Mouse (Mus musculus): ENCODE measurements at regions not wholly inside any gene's neighbourhood (a gene's known extent, or its start where the extent isn't known, plus 50 kb on each side); places are given as distances from the start of the nearest gene placed in this dataset.

DNA sequence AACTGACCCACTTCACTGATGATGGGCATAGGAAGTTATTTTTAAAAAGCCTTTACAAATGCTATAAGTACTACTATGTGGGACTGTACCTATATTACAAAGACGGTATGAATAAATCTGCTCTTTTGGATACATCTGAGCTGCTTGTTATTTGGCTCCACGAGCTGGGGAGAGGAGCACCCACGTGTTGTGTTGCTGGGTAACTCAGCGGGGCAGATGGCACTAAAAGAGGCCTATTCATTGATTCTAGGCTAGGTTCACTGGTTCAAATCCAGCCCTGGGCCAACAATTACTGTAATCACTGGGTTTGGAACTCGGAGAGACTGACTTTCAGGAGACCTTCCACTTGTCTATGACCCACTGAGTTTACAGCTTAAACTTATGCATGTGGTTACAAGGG is 176.0 kb upstream of the Cadm1 start:
- no peak for DNase-seq

DNA sequence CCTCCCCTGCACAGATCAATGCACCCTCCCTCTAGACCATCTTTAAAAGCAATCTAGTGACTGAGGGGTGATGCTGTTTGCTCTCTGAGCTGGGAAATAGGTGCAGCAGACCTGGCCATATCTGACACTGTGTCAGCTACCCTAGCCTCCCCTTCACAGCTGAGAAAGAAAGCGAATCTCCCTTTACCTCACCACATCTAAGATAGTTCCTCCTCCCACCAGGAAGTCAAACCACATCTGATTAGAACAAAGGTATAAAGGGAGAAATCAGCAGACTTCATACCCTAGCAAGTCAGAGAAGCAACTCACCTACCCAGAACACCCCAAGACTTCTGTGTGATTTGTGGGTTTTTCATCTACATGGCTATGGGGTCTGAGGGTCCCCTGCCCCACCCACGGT is 175.6 kb upstream of the Cadm1 start:
- no peak for DNase-seq

DNA sequence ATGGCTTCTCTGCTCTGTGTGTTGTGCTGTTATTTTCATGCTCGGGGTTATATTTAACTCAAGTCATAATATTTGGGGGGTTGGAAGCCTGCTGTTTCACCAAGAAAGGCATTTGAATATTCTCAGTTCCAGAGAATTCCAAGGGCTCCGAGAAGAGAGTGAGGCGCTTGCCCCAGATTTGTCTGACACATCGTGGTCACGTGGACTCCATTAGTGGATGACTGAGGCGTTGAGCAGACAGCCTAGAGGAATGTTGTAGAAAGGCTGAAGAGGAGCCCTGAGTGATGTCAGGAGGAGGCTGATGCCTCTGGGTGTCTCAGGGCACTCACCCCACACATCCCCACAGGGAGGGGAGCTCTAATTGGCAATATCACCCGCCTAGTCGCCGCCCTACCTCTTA is 175.1 kb upstream of the Cadm1 start:
- no peak for DNase-seq

DNA sequence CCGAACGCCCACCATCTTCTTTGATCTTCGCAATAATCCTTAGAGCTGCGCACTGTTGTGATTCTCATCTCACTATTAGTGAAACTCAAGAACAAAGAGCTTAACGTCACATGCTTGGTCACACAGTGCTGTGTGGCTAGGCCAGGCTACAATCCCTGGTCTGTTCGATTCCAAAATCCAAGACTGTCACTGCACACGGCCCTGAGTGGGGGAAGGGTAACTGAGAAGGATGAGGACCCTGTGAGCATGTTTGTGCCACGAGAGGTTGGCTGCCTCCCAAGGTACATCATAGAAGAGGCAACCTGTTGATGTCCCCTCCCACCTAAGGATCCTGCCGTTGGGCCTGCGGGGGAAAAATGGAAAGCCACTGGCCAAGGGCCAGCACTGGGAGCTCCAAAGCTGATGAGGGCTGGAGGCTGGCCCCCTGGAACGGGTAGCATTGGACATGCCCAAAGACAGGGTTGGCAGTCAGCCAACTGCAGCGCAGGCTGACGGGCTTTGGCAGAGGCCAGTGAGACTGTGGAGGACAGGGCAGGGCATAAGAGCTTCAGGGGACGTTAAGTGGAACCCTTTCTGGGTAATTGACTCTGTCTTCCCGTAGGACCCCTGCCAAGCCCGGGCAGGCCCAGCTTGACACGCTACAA is 172.1 kb upstream of the Cadm1 start:
- peak; percentile 55 for DNase-seq

DNA sequence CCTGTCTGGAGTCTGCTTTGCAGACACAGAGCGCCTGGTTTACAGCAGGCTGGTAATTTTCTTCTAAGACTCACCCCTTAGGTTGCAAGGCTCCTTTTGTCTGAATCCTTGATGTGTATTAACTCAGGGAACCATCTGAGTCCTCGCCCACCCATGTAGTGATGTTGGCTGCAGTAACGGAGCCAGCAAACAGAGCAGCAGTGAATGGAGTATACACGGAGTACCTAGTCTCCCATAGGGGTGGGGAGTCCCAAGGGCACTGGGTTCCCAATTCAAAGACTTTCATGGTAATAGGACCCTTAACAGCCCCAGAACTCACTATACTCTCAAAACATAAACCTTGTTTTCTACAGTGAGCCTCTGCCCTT is 171.6 kb upstream of the Cadm1 start:
- no peak for DNase-seq

DNA sequence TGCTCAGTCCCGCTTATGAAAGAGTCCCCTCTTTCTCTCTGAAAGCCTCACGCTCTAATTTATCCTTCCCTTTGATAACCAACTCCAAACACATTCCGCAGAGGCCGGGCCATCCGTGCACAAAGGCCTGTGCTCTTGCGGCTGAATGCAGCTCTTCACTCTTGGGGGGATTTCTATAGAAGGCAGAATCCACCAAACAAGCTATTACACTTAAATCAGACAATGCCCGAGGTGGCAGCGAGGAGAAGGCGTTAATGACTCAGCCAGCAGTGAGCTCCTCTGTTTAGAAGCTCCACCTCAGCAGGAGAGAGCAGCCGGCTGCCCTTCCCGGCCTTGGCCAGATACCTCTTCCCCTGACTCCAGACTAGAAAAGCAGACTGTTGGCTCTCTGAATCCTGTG is 166.9 kb upstream of the Cadm1 start:
- no peak for DNase-seq

DNA sequence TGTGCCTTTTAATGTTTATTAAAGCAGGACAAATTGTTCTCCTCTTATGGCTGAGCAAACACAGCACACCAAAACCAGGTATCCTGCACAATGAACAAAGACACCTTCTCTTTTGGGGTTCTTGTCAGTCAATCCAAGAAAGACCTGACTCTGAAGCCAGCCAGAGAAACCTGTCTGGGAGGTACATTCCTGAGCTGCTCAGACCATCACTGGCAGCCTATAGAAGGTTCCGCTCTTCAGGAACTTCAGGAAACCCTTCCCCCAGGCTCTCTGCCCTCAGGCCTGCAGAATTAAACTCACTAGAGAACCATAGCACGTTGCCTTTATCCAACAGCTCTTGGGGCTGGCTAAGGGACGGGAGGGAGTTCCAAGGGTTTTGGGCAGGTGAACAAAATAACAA is 165.2 kb upstream of the Cadm1 start:
- no peak for DNase-seq

DNA sequence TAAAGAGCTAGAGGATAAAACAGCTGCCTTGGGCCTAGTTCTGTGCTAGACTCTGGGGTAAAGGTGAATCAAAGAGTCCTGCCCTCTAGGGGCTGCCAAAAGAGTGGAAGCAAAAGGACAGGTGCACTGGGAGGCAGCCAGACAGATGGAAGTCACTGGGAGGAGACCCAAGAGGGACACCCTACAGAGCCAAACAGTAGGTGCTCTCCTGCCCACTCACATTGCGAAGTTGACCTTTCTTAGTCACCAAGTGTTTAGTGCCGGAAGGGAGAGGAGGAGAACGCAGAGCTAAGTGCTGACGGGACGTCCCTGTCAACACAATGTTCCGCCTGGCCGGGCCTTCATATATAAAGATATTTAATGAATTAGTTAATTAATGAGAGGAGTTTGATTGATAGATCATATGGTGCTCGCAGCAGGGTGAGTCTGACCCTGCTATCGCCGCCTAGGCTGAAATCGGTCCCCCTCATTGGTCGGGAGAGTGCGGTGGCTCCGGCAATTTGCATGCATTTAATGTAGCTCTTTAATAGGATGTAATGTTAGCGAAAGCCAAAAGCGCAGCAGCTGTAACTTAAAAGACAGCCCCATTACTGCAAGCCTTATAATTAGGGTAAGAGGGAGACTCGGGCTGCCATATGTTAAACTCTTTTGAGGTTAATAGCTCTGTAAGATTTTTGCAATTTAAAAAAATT is 162.6 kb upstream of the Cadm1 start:
- no peak for DNase-seq

DNA sequence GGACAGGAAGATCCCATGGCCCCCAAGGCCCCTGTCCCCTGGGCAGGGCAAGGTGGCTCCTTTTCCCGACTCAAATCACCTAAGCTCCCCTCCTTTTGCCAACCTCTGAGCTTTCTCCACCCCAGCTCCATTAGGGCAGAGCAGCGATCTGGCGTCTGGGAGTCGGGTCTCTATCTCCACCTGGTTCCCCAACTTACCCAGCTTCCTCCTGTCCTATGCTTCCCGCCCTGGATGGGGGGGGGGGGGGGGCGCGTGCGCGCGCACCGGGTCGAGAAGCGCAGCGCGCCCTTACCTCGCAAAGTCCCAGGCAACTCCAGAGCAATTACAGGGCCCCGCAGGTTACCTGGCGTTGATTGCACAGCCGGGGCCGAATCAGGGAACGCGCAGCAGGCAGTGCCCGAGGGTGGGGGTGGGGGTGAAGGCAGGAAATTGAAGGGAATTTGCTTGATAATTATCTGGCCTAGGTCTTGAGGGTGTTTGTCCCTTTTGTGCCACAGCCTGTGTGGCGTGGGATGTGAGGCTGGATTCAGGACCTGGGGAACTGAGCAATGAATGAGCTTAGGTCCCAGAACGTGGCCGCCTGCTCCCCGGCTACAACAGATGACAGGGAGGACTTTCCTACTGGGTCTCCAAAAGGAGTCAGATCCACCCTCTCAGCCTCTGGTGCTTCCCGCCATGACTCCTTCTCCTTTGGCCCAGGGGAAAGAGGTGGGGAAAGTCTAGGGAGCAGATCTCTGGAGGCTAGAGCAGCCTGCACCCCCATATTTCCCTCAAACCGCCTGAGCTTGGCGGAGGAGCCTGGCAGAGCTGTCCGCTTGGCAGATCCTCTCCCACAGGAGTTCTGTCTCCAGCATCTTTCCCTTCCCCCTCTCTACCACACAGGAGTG is 161.7 kb upstream of the Cadm1 start:
- DNase-seq = no peak

DNA sequence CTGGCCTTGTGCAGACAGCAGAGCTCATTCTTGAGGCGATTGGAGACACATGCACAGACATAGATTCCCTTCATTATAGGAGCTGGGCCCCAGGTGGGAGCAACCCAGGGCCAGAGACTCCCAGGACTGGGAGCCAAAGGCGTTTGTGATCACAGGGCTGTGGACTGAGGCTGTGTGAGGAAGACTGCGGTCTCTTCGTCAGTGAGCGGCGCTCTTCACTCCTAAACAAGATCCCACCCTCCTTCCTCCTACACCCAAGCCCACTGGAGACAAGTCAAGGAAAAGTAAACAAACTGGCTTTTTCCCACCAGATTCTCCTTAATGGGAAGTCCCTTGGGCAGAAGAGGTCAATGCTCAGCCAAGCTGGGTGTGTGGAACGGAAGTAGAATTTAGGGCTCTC is 157.7 kb upstream of the Cadm1 start:
- DNase-seq = no peak

DNA sequence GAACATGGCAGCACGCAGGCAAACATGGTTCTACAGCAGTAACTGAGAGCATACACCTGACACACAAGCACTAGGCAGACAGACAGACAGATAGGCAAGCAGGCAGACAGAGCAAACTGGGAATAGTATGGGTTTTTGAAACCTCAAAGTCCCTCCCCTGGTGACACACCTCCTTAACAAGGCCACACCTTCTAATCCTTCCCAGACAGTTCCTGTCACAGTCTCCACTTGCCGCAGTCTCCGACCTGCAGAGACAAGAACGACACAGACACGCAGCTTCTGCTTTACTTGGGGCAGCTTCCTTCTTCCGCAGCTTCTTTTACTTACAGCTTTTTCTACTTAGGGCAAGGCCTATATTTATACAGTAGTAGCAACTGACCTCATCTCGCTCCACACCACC is 155.9 kb upstream of the Cadm1 start:
- no peak for DNase-seq

DNA sequence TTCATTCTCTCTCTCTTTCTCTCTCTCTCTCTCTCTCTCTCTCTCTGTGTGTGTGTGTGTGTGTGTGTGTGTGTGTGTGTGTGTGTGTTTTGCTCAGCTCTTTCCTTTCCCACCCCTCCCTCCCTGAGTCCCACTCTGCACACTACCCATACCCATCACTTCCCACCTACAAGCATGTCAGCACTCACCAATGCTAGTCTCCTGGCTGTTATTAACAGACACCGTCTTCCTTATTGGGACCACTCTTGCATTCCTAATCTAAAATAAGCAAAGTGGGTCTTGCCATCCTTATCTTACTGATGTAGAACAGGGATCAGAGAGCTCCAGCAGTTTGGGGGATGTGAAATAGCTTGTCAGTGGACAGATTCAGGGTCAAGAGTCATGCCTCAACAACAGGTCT is 153.3 kb upstream of the Cadm1 start:
- DNase-seq = no peak

DNA sequence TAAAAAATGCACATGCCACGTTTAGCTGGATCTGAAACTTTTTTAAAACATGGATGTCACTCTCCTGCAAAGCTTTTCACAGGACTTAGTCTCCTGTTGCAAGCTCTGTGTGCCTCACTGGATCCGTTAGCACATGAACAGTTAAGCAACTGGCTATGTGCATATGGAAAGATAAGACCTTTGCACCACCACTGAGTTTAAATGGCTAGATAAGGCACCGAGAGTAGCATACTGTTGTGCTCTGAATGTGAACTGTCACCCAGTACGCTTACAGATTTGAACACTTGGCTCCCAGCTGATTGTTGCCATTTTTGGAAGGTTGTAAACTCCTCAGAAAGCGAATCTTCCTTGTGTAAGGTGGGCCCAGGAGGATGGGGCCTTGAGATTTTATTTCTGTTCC is 151.4 kb upstream of the Cadm1 start:
- DNase-seq = no peak

DNA sequence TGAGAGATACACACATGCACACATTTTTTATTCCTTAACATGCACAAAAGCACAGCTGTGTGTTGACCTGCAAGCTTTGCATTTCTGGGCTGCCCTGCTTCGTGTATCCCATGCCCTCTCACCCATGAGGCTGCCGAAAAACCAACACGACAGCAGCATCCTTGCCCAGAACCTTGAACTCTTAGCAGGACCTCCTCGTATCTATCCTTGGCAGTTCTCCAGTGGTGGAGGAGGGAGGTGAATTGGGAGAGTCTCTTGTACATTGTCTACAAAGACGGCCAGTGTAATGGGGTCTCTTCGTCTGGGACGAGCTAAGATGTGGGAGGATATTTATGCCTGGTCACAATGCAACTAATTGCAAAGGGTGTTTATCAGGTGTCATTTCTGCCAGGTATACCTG is 149.6 kb upstream of the Cadm1 start:
- no peak for DNase-seq

DNA sequence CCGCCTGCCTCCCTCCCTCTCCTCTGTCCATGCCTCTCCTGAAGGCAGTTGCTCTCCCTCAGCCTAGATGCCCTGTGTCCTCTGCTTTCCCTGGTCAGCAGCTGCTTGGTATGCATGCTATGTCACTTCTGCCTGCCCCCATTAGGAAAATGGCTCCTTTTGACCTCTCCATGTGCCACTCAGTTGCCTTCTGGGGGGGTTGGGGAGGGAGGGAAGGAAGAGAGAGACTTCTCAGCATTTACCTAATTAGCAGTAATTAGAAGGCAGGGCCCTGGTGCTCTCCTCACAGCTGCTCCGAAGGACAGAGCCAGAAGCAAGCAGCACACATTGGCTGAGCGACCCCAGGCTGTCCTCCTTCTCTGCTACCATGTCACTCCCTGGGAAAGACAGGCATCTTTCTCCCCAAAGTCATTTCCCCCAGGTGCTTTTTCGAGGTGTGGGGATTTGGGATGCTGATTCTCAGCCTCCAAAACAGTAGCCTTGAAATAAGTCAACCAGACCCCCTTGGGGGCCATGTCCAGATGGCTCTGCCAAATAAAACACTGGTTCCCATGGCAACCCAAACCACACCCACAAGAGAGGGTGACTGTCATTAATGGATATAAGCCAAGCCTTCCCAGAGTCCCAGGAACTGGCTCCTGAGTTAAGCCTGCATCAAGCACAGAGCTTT is 145.7 kb upstream of the Cadm1 start:
- no peak for DNase-seq

DNA sequence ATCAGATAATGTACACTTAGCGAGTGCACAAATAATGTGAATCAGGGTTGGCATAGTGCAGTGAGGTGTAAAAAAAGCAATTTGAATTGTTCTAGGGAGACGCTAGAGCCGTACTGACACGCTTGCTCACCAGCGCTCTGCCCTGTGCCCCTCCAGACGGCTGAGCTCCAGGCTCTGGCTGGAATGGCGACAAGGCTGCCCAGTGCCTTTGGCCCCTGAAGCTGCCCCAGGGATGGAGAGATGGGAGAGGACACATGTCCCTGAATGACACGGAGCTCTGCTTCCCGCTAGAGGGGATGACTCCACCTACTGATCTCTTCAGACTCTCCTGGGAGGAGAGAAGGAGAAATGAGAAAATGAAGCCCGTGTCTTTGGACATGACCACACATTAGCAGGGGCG is 143.3 kb upstream of the Cadm1 start:
- no peak for DNase-seq

DNA sequence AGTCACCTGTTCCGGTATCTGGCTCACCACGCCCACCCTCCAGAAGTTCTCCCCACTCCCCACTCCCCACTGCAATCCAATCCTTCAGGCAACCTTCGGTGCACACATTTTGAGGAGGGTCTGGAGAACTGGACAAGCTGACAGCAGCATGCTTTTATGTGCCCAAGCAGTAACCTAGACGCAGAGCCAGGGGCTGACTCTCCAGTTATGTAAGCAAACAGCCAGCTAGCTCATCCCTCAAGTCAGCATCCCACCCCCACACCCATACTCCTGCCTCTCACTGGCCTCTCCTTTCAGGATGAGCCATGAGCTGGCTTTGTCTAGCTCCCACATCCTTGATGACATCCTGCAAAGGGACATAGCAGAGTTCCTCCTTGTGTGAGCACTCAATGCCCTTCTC is 142.8 kb upstream of the Cadm1 start:
- DNase-seq = no peak

DNA sequence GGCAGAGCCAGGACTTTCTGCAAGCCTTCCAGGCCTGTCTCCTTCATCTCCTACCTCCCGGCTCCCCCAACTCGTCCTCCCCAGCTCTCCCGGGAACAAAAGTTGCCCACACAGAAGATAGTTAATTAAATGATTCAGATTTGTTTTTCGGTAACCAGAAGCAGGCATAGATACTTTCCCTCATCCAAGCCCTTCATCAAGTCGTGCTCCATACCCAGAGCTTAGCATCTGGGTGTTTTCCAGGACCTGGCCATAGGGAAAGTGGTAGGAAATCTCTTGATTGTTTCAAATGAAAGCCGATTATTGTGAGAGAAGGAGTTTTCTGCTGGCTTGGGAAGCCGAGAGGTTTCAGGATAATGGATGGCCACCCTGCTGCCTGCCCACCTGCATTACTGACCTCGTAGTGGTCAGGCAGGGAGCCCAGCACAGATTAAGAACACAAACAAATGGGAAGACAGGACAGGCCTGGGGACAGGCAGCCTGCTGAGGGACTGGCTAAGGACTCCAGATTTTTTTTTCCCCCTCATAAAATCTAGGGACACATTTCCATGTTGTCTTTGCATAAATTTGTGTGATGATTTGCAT is 142.2 kb upstream of the Cadm1 start:
- no peak for DNase-seq

DNA sequence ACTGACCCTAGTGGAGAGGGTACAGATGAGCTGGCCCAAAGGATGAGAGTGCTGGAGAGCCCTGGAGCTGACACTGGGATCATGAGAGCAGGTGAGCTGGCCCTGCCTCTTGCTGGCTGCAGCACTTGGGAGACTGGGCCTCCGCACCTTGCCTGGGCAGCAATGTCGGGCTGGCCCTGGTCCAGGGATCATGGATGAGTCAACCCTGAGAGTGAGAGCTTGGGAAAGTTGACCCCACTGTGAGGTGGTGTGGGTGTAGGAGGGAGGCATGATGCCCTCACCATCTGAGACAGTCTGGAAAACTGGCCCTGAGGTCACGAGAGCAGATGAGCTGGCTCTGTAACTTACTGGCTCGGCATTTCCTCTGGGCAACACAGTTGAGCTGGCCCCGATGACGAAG is 140.1 kb upstream of the Cadm1 start:
- DNase-seq = no peak

DNA sequence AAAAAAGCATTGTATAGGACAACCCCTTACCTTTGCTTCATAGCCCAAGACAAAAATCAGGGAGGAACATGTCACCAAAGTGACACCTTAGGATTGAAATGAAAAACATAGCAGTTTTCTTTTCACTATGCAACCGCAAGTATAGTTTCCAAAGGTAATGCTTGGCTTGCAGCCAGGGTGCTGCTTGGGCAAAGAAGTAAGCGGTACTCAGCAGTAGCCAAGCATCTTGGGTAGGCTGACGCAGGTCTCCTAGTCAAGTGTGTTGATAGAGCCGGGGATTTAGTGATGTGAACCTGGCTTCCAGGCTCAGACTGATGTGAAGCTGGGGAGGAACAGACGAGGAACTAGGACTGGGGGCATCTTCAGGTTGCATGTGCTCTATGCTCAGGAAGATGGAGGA is 138.3 kb upstream of the Cadm1 start:
- no peak for DNase-seq

DNA sequence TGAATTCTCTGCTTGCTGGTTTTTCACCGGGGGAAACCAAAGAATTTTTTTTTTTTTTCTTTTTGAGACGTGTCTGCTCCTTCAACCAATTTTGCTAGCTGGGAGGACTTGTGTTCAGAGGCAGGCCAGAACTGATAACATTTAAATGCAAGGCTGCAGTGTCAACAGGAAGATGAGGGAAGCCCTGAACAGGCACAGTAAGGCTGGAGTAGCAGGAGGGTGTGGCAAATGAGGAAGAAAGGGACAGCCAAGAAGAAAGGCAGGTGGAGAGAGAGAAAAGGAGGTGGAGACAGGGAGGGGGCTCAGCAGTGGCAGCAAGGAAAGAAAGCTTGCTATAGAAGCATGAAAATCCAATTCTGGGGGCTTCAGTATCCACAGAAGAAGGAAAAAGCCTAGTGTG is 130.4 kb upstream of the Cadm1 start:
- no peak for DNase-seq

DNA sequence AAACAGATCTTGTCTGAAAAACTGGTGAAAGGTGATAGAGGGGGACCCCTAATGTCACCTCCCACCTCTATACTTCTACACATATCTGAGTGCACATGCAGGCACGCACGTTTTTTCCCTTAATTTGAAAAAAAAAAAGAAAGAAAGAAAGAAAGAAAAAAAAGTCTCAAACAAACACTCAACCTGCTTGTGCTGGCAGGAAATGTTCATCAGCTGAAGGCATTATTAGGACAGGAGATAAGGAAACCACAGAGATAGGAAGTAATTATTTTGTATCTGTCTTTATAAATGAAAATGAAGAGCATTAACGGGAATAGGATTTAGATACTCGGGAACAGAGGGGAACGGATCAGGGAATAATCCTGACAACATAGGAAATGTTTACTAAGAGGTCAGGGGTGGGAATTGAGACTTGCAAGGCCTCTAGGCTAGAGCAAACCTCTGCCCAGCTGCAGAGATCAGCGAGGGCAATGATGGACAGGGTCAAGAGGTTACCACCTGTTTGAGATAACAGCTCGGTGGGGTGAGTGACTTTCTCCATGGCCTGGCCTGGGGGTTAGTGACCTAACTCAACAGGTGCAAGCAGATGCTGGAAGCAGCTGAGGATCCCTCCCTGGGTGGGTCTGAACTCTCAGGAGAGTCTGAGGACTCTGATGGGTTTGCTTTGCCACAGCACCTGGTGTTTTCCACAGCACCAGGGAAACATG is 129.7 kb upstream of the Cadm1 start:
- no peak for DNase-seq

DNA sequence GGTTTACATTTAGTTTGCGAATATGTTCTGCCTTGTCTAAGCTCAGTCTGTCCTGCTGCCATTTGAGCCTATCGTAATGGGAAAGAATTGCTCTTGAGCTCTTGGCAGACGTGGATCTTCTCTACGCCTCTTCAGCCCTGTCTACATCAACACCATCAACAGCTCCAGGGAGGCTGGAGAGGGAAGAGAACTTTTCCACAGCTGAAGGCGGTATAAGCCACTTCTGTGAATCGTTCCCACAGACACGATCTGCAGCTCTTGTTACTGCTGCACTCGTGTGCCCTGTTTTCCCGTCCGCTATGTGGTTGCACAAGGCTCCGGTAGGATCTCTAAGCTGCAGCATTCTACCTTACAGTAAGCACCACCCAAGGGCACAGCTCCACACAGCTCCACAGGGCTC is 128.5 kb upstream of the Cadm1 start:
- DNase-seq = no peak

Measured in right cerebral cortex, postnatal 14 days (tissue).